In the genomic region with DNA sequence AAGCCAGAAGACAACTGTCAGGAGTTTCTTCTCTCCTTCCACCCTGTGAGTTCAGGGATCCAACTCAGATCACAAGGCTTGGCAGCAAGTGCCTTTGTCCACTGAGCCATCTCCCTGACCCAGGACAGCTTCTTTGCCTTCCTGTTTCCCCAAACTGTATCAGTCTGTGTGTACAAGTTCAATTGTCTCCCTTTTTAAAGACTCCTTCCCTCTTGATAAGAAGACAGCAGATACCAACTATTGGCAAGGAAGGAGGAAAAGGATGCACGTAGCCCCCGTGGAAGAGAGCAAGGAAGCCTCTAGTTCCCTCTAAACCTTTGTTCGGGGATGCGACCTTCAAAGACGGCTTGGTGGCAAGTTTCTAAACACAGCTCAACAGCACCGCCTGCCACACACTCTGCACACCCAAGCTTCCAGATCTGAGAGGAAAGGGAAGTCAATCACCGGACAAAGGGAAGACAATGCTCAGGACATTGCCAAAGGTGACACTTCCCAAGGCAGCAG, we compare ENCODE assay signal across 12 mouse cellular contexts. TPM values are rescaled to one million over a fixed set of nuclear protein-coding genes. Genes with fewer than 3 reads are reported as not detected.
DNase-seq lines count a peak whose midpoint lies in the region; ATAC-seq and TF ChIP-seq lines count a peak whose summit lies in the region.
"Had no signal": no experiment of that assay in that cellular context is flagged by ENCODE, and none has a peak within 500 bp of the region (broad histone marks: within the 10 kb centered on the region; RNA-seq: fewer than 3 reads in every experiment).

No protein-coding gene starts in this region.

- TF ChIP-seq POLR2A in cerebellum, adult 2 months (IDR thresholded peaks at IDR 0.05; ENCODE audit: borderline replicate concordance, insufficient read depth, low read length), result no peak

- no peaks in the 10 kb centered on the region for H3K36me3 ChIP-seq in heart, embryonic 14.5 days (ENCODE audit: control insufficient read depth, insufficient read depth, low read length)
- no peaks in the 10 kb centered on the region for H3K36me3 ChIP-seq in liver, embryonic 16.5 days (ENCODE audit: control insufficient read depth, insufficient read depth)
- H3K36me3 ChIP-seq in midbrain, embryonic 13.5 days, result no peaks in the 10 kb centered on the region

- H3K4me3 ChIP-seq in gastrocnemius, adult 2 months, result 0 out of 2 replicates have a peak overlapping the region, but pooled peaks have one; percentile 19
- H3K4me3 ChIP-seq in heart, embryonic 14.5 days (ENCODE audit: control insufficient read depth in 1 of 2, insufficient read depth in 1 of 2, low read depth in 1 of 2, low read length in 2 of 2), result no peak overlapping the region
- H3K4me3 ChIP-seq in liver, embryonic 16.5 days (ENCODE audit: low read depth, low read length), result no peak overlapping the region
- H3K4me3 ChIP-seq in midbrain, embryonic 13.5 days (replicated peaks), result no peak overlapping the region
- H3K4me3 ChIP-seq in cerebellum, adult 2 months (replicated peaks; ENCODE audit: insufficient read depth, low read depth, low read length), result no peak overlapping the region

- no peak for TF ChIP-seq CTCF in gastrocnemius, adult 2 months (IDR thresholded peaks at IDR 0.05)
- no peak for TF ChIP-seq CTCF in cerebellum, adult 2 months (IDR thresholded peaks at IDR 0.05; ENCODE audit: borderline replicate concordance, insufficient read depth, low read depth, low read length)

- peak overlapping the region; percentile 5; the same call in 1 of the 2 replicates for H3K27ac ChIP-seq in gastrocnemius, adult 2 months
- peak overlapping the region; percentile 1 to 10; a peak in 1 of 4 replicates for H3K27ac ChIP-seq in heart, embryonic 14.5 days (replicated peaks in 1 of 2; ENCODE audit: control insufficient read depth in 1 of 2, insufficient read depth in 1 of 2, low read depth in 2 of 2, low read length in 2 of 2)
- H3K27ac ChIP-seq in liver, embryonic 16.5 days (ENCODE audit: low read length), result no peak overlapping the region
- H3K27ac ChIP-seq in midbrain, embryonic 13.5 days, result no peak overlapping the region
- H3K27ac ChIP-seq in cerebellum, adult 2 months (ENCODE audit: insufficient read depth, low read length), result no peak overlapping the region

- no peak overlapping the region for H3K4me2 ChIP-seq in heart, embryonic 14.5 days (ENCODE audit: low read length)
- no peak overlapping the region for H3K4me2 ChIP-seq in liver, embryonic 16.5 days (ENCODE audit: low read depth, low read length)
- H3K4me2 ChIP-seq in midbrain, embryonic 13.5 days (replicated peaks), result no peak overlapping the region

- no peak for ATAC-seq in heart, embryonic 14.5 days (ENCODE audit: insufficient number of reproducible peaks, insufficient read depth, low FRiP score, low read depth)
- ATAC-seq in liver, embryonic 16.5 days (ENCODE audit: low read depth), result peak; percentile 54
- no peak for ATAC-seq in midbrain, embryonic 13.5 days

- H3K9ac ChIP-seq in heart, embryonic 14.5 days (ENCODE audit: low read length), result no peak overlapping the region
- no peak overlapping the region for H3K9ac ChIP-seq in liver, embryonic 16.5 days (ENCODE audit: low read depth, low read length)
- no peak overlapping the region for H3K9ac ChIP-seq in midbrain, embryonic 13.5 days (replicated peaks)

- H3K4me1 ChIP-seq in heart, embryonic 14.5 days (ENCODE audit: control insufficient read depth in 2 of 2, insufficient read depth in 2 of 2, low read length in 2 of 2), result no peaks in the 10 kb centered on the region
- no peaks in the 10 kb centered on the region; the same call in 1 of the 2 replicates for H3K4me1 ChIP-seq in liver, embryonic 16.5 days (ENCODE audit: control insufficient read depth, low read depth, low read length)
- no peaks in the 10 kb centered on the region for H3K4me1 ChIP-seq in midbrain, embryonic 13.5 days (replicated peaks)
- no peaks in the 10 kb centered on the region for H3K4me1 ChIP-seq in cerebellum, adult 2 months (ENCODE audit: control insufficient read depth, insufficient read depth, low read length)

- WGBS in heart, embryonic 14.5 days, result 74% methylated on average over 7 of the region's 7 CpGs
- 29% methylated on average over 7 of the region's 7 CpGs for WGBS in liver, embryonic 16.5 days (ENCODE audit: insufficient replicate concordance)
- 87% methylated on average over 7 of the region's 7 CpGs for WGBS in midbrain, embryonic 13.5 days
- 87% methylated on average over 7 of the region's 7 CpGs for WGBS in cerebellum, adult 2 months

- H3K9me3 ChIP-seq in heart, embryonic 14.5 days (ENCODE audit: control insufficient read depth, low read length), result no peaks in the 10 kb centered on the region
- no peaks in the 10 kb centered on the region for H3K9me3 ChIP-seq in liver, embryonic 16.5 days (replicated peaks; ENCODE audit: control insufficient read depth, low read length)
- H3K9me3 ChIP-seq in midbrain, embryonic 13.5 days, result no peaks in the 10 kb centered on the region

- DNase-seq in gastrocnemius, adult 2 months, result no peak
- no peak for DNase-seq in gastrocnemius, postnatal 25 days
- peak; percentile 9 to 38 for DNase-seq in thymus, adult 18-20 months
- no peak for DNase-seq in spleen, adult 12 weeks (ENCODE audit: low spot score)
- no peak for DNase-seq in cerebellum, adult 2 months
- DNase-seq: cerebellum, postnatal 10 days; layer of hippocampus, adult 9-11 months had no signal

- intact Hi-C loops in gastrocnemius, adult 2 months (cut with DNase I), result no loop called here

- no peaks in the 10 kb centered on the region for H3K27me3 ChIP-seq in heart, embryonic 14.5 days (ENCODE audit: control insufficient read depth, insufficient read depth, low read length)
- H3K27me3 ChIP-seq in liver, embryonic 16.5 days (ENCODE audit: control insufficient read depth, insufficient read depth, low read depth, low read length), result no peaks in the 10 kb centered on the region
- H3K27me3 ChIP-seq in midbrain, embryonic 13.5 days, result no peaks in the 10 kb centered on the region
- no peaks in the 10 kb centered on the region for H3K27me3 ChIP-seq in cerebellum, adult 2 months (ENCODE audit: control insufficient read depth, insufficient read depth, low read length)

RNA-seq across cellular contexts. Expression of a gene that starts 7.2 kb away (rescaled TPM):
- 10 to 100 TPM; 25.8 to 32.6 TPM for total RNA-seq in gastrocnemius, adult 2 months (2021)
- total RNA-seq in gastrocnemius, postnatal 25 days (2021), result 10 to 100 TPM; 20.3 to 22.8 TPM
- 30.3 and 32.2 TPM in 2 replicates for polyA plus RNA-seq in heart, embryonic 14.5 days (2014; fragmentation: Nextera tagmentation; extraction: Ambion mirVana)
- polyA plus RNA-seq in liver, embryonic 16.5 days (2015; fragmentation: Nextera tagmentation; extraction: Ambion mirVana), result 11.1 and 11.7 TPM in 2 replicates
- 56.6 and 58.5 TPM in 2 replicates for polyA plus RNA-seq in midbrain, embryonic 13.5 days (2015; fragmentation: Nextera tagmentation; extraction: Ambion mirVana)
- polyA plus RNA-seq in cerebellum, adult 2 months (2012; rRNA removed), result 22.6 and 24.6 TPM in 2 replicates

RNA-seq across cellular contexts. Expression of a gene that starts 8.9 kb away (rescaled TPM):
- 1 to 10 TPM in 1 of 2 experiments, under 1 TPM in 1; 0.97 to 3.6 TPM for total RNA-seq in gastrocnemius, adult 2 months (2021)
- 1 to 10 TPM; 1.6 to 3.5 TPM for total RNA-seq in gastrocnemius, postnatal 25 days (2021)
- polyA plus RNA-seq in heart, embryonic 14.5 days (2014; fragmentation: Nextera tagmentation; extraction: Ambion mirVana), result 4.4 and 5.9 TPM in 2 replicates
- 1.3 and 1.4 TPM in 2 replicates for polyA plus RNA-seq in liver, embryonic 16.5 days (2015; fragmentation: Nextera tagmentation; extraction: Ambion mirVana)
- 0.17 TPM in 1 of 2 replicates, not detected in the other for polyA plus RNA-seq in midbrain, embryonic 13.5 days (2015; fragmentation: Nextera tagmentation; extraction: Ambion mirVana)
- 0.11 TPM in 1 of 2 replicates, not detected in the other for polyA plus RNA-seq in cerebellum, adult 2 months (2012; rRNA removed)

RNA-seq across cellular contexts. Expression of a gene that starts 41.7 kb away (rescaled TPM):
- not detected for total RNA-seq in gastrocnemius, adult 2 months (2021)
- not detected for total RNA-seq in gastrocnemius, postnatal 25 days (2021)
- not detected in 2 replicates for polyA plus RNA-seq in heart, embryonic 14.5 days (2014; fragmentation: Nextera tagmentation; extraction: Ambion mirVana)
- not detected in 2 replicates for polyA plus RNA-seq in liver, embryonic 16.5 days (2015; fragmentation: Nextera tagmentation; extraction: Ambion mirVana)
- polyA plus RNA-seq in midbrain, embryonic 13.5 days (2015; fragmentation: Nextera tagmentation; extraction: Ambion mirVana), result not detected in 2 replicates
- polyA plus RNA-seq in cerebellum, adult 2 months (2012; rRNA removed), result not detected in 2 replicates
- total RNA-seq: heart, postnatal 14 days; neutrophil, adult 5-6 weeks had no signal

RNA-seq across cellular contexts. Expression of a gene that starts 48.1 kb away (rescaled TPM):
- total RNA-seq in gastrocnemius, adult 2 months (2021), result 10 to 100 TPM; 42.0 to 48.0 TPM
- total RNA-seq in gastrocnemius, postnatal 25 days (2021), result 10 to 100 TPM; 33.7 to 33.9 TPM
- 38.3 and 43.5 TPM in 2 replicates for polyA plus RNA-seq in heart, embryonic 14.5 days (2014; fragmentation: Nextera tagmentation; extraction: Ambion mirVana)
- polyA plus RNA-seq in liver, embryonic 16.5 days (2015; fragmentation: Nextera tagmentation; extraction: Ambion mirVana), result 41.5 TPM in 2 replicates
- polyA plus RNA-seq in midbrain, embryonic 13.5 days (2015; fragmentation: Nextera tagmentation; extraction: Ambion mirVana), result 29.3 and 32.1 TPM in 2 replicates
- polyA plus RNA-seq in cerebellum, adult 2 months (2012; rRNA removed), result 56.4 and 61.2 TPM in 2 replicates

RNA-seq across cellular contexts. Expression of a gene that starts 53.8 kb away (rescaled TPM):
- total RNA-seq in gastrocnemius, adult 2 months (2021), result not detected
- total RNA-seq in gastrocnemius, postnatal 25 days (2021), result not detected
- polyA plus RNA-seq in heart, embryonic 14.5 days (2014; fragmentation: Nextera tagmentation; extraction: Ambion mirVana), result not detected in 2 replicates
- not detected in 2 replicates for polyA plus RNA-seq in liver, embryonic 16.5 days (2015; fragmentation: Nextera tagmentation; extraction: Ambion mirVana)
- polyA plus RNA-seq in midbrain, embryonic 13.5 days (2015; fragmentation: Nextera tagmentation; extraction: Ambion mirVana), result not detected in 2 replicates
- 0.11 TPM in 1 of 2 replicates, not detected in the other for polyA plus RNA-seq in cerebellum, adult 2 months (2012; rRNA removed)
- total RNA-seq: heart, postnatal 14 days; neutrophil, adult 5-6 weeks had no signal

Comparison
In these comparisons a context has a peak if more than half of its experiments do, and no peak if none do; other contexts are left out.
1. DNase-seq: peak in thymus, adult 18-20 months (2 of 2); none in gastrocnemius, adult 2 months (single experiment), gastrocnemius, postnatal 25 days (single experiment), spleen, adult 12 weeks (single experiment) and cerebellum, adult 2 months (0 of 2).
2. H3K27ac ChIP-seq: peak in gastrocnemius, adult 2 months (single experiment) and heart, embryonic 14.5 days (2 of 2); none in liver, embryonic 16.5 days (single experiment), midbrain, embryonic 13.5 days (single experiment) and cerebellum, adult 2 months (single experiment).